Mouse (Mus musculus) regulatory T cell (primary cell): ENCODE data around the gene Paqr3.

Experiments
- in situ Hi-C: fragments of 300-600 bp; cut with MboI, MseI; formaldehyde crosslinking; loops from one replicate; pipeline ENCODE4 v1.15.1; 2025; ENCODE audit warnings: high pct_unique_total_duplicates

The Paqr3 gene

DNA sequence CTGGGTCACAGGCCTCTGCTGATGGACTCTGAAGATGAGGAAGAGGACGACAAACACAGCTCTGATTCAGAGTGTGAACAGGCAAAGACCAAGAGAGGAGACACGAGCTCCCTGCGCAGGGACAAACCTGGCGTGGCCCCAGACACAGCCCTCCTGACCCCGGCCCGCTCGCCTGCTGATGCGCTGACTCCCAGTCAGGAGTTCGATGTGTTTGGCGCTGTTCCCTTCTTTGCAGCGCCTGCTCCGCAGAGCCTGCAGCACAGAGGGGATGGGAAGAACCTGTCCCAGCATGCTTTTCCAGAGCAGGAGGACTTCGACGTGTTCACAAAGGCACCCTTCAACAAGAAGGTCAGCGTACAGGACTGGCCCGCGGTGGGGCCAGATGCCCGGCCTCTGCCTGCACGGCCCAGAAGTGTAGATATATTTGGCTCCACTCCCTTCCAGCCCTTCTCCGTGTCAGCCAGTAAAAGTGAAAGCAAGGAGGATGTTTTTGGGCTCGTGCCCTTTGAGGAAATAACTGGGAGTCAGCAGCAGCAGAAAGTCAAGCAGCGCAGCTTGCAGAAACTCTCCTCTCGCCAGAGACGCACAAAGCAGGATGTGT is 24.3 kb downstream of the Paqr3 start:
- in situ Hi-C loops, result no loop called here

DNA sequence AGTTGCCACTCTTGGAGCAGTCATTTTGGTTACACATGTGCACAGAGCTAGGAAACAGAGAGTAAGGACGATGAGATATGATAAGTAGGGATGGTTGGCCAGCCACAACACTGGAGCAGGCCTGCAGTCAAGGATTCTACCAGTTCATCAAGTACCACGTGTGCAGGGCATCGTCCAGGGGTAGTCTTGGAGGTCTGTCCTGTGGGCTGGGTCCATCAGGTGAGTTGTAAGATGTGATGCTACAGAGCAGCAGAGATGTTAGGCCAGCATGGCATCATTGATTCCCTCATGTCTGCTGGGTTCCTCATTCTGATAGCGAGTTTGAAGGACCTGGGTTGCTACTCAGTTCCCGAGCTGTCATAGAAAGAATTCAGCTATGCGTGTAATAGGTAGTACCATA is 26.3 kb downstream of the Paqr3 start:
- in situ Hi-C loops, result no loop called here

DNA sequence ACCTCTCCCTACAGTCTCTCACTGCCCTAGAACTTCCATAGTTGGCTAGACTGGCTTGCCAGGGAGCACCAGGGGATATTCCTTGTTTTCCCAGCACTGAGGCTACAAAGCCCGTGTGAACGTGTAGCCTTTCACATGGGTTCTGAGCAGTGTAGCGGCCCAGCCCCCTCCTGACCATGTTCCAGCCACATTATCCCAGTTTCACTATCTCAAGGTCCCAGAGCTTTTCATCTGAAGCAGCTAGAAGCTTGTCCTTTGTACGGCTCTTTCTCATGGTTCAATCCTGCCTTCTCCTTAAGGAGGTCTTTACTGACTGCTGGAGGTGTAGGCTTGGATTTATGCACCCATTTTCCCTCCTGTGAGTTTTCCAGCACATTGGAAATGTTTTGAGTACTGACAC is 26.9 kb downstream of the Paqr3 start:
- in situ Hi-C loops, result no loop called here

DNA sequence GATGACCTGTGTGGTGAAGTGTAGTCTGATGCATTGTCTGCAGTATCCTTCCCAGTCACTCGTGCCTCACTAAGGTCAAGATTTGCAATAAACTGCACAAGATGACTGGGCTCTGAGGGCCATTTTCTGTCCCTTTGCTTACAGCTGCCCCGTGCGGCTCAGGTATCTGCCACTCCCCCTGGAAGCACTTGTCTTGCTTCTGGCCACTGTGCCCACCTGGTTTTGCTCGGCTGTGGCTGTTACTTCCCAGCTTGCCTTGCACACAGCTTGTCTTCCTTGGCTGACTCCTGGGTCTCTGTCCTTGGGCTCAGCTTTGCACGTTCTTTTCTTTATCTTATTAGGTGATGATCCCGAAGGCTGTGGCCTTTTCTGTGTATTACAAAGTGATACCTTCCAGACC is 27.7 kb downstream of the Paqr3 start:
- in situ Hi-C loops, result no loop called here

DNA sequence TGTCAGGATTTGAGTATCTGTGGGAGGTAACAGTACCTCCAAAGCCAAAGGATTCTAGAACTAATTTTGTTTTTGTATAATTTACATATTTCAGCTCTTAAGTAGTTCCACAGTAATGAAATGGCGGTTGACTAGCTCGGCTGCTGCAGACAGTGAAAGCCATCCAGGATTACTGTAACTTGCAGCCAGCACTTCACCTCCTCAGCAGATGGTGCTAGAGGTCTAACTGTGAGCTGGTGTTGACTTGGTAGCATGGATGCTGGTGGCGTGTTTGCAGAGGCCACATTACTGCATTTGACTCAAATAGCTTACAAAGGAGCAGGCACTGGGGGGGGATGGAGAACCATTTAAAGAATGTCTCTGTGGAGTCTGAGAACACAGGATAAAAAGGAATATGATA is 29.9 kb downstream of the Paqr3 start:
- in situ Hi-C loops, result no loop called here

DNA sequence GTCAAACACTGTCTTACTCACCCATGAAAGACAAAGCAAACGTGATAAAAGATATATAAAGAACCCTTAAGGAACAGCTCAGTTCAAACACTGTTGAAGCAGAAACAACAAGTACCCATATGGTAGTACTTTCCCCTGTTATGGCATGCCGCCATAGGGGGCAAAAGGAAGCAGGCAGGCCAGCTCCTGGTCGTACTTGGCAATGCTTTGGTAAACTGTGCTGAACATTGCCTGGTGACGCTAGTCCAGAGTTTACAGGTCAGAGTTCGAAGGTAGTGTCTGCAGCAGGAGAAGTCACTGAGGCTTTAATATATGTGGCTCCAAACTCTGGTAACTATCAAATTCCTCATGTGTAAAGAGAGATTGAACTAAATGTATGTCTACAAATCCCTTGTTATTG is 32.8 kb downstream of the Paqr3 start:
- in situ Hi-C loops, result no loop called here

DNA sequence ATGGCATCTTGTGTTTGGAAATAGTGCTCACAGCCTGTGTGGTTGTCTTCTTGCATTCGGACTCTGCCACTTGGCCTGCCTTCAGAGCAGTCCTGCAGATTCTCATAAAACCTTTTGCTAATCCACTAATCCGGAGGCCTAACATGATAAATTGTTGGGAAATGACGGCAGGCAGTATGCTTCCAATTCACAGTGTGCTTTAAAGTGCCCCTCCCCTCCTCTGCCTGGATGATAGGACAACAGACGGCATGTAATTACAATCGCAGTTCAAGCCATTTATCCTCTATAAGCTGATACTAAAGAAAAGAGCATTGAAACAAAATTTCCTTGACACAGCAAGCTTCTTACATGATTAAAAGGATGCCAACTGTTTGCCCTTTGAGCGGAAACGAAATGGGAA is 33.7 kb downstream of the Paqr3 start:
- in situ Hi-C loops, result no loop called here

DNA sequence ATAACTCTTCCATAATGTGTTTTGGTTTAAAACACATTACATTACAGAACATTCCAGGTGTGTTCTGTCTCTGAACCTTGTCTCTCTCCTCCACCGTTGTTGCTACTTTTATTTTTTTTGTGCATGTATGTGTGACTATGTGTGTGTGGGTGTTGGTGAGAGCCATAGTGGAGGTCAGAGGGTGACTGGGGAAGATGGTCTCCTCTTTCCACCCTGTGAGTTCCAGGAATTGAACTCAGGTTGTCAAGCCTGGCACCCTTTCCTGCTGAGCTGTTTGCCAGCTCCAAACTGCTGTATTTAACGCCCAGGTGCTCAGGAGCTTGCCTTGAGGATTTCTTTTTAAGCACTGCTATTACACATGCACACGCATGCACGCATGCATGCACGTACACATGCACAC is 35.2 kb downstream of the Paqr3 start:
- in situ Hi-C loops, result no loop called here

DNA sequence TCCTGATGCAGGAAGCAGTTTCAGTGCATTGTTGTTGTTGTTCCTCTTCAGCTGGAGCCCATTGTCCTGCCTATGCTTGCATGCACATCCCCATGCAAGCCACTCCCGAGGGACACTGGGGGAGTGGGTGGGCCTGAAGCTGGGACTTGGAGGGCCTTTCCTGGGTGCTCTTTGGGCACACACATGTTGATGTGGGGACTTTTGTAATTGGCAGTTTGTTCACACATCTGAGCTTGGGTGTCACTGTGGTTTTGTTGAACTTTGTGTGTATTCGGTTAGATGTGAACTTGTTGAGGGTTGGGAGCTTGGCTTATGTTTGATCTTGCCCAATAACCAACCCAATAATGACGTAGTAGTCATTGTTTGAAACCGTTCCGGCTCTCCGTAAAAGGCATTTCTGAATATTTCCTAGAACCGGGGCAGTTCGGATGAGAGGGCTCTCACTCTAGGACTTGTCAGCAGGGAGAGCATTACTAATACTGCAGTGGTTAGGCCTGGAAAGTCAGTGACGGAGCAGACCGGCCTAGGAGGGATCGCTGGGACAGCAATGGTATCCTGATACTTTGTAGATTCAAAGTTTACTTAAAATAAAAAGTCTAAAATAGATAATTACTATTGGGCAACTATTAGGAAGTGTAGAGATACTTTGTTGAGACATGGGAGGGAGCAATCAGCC is 35.8 kb downstream of the Paqr3 start:
- in situ Hi-C loops, result no loop called here

DNA sequence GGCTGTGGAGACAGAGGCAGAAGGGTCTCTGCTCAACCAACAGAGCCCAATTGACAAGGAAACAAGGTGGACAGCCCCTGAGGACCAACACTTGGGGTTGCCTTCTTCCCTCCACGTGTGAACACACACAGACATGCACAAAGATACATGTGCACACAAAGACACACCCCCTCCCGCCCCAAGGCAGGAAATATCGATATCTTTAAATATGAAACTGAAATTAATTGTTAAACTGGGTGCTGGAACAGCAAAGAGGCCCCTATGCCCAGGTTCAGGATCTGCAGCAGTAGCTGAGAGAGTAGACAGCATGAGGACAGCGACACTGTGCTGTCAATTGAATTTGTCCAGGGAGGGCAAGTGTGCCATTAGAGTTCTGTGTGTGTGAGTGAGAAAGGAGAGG is 45.6 kb downstream of the Paqr3 start:
- in situ Hi-C loops, result no loop called here

DNA sequence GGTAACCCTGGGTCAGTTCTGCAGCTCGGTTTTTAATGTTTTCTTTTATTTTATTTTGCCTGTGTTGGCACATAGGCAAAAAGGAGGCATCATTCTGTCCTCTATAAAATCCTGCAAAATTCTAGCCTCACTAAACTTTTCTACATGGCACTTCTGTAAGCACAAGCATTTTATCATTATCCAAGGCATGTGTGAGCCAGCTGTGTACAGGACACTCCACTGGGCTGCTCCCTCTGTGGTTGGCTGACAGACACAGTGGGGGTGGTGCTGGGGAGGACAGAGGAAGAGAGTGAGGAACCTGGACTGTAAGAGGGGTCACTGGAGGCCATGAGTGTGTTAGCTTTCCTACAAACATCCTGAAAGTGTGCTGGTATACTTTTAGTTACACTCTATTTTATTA is 49.4 kb downstream of the Paqr3 start:
- in situ Hi-C loops, result no loop called here

DNA sequence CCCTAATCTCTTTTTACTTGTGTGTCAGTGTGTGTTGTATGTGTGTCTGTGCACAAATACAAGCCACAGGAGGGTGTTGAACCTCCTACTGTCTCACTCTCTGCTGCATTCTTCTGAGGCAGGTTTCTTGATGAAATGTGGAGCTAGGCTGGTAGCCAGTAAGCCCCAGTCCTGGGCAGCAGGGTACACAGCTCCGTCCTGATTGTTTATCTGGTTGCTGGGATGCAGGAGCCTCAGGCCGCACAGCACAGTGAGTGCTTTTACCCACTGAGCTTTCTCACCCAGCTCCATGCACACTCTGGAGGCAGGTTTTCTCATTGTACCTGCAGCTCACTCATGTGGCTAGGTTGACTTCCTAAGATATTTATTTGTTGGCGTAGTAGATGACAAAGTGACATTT is 50.5 kb downstream of the Paqr3 start:
- in situ Hi-C loops, result no loop called here

DNA sequence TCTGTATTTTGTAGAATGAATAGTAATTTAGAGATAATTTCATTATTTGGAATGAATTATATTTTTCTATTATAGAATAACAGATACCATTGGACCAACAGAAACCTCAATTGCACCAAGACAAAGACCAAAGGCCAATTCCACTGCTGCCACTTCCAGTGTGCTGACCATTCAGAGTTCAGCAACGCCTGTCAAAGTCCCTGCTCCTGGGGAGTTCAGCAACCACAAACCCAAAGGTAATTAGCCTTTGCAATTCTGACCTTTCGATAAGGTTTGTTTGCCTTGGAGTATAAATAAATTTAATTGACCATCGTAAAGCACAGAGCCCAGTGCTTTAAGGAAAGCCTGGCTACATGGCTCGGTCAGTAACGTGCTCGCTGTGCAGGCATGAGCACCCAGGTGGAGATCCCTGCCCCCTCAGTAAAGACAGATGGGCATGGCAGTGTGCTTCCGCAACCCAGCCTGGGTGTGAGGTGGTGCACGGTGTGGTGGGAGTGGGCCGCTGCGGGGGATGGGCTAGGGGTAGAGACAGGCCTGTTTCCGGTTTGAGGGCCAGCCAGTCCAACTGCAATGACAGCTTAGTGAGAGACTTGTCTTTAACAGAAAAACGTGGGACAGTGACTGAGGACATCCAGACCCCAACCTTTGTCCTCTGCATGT is 54.5 kb downstream of the Paqr3 start:
- in situ Hi-C loops, result loop anchor here (10.0 kb wide), 1 partner anchor 142 kb away; no protein-coding TSS in a partner anchor

DNA sequence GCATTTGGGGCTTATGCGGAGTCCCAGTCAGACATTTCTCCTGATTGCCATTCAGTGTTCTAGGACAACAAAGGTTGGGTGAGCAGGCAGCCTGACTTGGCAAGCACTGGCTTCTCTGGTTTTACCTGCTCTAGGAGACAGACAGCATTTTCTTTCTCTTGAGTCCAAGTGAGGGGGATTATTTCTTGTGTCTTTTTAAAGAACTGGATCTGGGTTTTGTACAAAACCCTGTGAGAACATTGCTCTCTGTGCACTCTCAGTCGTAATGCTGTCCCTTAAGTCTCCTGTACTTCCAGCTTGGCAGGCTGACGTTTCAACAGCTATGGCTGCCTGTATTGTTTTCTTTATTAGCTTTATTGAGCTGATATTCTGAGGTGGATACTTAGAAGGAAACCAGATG is 55.0 kb downstream of the Paqr3 start:
- in situ Hi-C loops, result loop anchor here (10.0 kb wide), 1 partner anchor 142 kb away; no protein-coding TSS in a partner anchor

DNA sequence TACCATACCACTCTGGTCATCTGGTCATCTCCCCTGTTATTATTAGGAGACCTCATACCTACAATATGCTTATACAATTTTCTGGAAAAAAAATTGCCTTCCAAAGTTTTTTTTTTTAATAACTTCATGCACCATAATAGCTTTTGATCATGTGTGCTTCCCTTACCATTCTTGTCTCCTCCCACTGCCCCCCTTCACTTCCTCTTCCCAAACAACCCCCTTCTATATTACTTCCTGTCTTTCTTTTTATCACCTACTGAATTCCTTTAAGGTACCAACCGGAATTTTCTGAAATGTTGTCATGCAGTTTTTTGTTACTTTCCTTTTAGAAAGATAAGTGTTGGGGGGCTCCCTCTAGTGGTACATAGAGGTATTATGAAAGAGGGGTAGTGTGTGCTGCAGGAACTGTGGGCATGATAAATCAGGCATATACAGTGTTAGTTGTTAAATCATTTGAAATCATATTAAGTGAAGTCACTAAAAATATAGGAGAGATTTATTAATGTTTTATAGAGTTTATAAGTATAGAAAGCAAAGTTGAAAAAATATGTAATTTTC is 55.8 kb downstream of the Paqr3 start:
- in situ Hi-C loops, result loop anchor here (10.0 kb wide), 1 partner anchor 141 kb away; no protein-coding TSS in a partner anchor

DNA sequence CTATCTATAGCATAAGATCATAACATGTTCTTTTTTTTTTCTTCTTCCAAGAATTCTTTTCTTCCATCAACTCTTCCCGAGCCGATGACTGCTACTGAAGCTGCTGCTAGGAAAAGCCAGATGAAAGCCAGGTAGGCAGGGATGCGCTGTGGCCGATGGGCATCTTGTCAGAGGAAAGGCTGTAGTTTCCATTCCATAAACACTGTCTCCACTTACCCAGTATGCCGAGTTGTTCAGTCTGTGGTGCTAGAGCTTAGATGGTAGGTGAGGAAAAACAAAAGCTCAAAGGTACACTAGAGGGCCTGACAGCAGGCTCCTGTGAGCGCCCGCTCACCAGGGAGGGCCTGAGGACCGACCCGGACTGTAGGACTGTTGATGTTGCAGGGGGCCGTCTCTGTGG is 56.6 kb downstream of the Paqr3 start:
- in situ Hi-C loops, result loop anchor here (5.0 to 10.0 kb wide), 3 partner anchors 52 to 188 kb away; no protein-coding TSS in a partner anchor

DNA sequence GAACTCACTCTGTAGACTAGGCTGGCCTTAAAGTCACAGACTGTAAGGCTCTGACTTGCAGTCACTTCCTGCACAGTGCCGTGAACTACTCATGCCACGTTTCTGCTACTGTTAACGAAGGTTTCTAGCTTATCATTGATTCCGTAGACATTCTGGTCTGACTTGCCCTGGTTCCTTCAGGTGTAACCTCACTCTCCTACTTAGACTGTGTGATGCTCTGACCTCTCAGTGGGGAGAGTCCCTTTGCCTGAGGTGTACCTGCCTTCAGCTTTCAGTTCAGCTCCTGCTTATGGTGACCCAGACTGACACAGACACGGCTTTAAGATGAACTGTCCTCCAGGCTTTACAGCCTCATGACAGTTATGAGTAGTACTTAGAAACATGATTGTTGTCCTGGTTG is 57.2 kb downstream of the Paqr3 start:
- in situ Hi-C loops, result loop anchor here (5.0 to 10.0 kb wide), 3 partner anchors 52 to 187 kb away; no protein-coding TSS in a partner anchor

DNA sequence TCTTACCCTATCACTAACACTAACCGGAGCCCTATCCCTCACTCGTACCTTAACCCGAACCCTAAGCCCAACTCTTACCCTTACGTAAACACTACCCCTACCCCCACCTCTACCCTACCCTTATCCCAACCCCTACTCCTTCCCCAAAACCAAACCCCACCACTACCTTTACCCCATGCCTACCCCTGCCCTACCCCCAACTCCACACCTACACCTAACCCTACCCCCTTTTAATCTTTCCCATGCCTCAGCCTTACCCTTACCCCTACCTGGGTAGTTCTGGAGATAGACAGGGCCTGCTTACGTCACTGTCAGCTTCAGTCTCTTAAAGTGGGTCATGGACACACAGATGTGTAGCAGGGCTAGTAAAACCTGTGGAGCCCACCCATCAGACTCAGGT is 62.5 kb downstream of the Paqr3 start:
- in situ Hi-C loops, result no loop called here

DNA sequence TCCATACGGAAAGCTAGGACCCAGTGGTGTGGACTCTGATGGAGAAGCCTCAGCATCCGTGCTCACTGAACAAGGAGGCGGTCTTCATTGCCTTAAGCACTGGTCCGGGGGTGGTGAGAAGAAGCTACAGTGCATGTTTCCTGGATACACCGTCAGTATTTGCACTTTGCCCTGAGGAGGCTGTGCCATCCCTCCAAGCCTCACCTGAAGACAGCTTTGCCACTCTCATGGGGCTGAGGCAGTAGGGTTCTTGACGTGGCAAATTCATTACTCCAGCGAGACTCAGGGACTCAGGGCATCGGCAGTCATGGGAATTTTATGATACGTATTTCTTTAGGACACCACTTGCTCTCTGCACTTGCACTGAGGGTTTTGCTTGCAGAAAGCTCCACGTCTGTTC is 64.7 kb downstream of the Paqr3 start:
- in situ Hi-C loops, result no loop called here

DNA sequence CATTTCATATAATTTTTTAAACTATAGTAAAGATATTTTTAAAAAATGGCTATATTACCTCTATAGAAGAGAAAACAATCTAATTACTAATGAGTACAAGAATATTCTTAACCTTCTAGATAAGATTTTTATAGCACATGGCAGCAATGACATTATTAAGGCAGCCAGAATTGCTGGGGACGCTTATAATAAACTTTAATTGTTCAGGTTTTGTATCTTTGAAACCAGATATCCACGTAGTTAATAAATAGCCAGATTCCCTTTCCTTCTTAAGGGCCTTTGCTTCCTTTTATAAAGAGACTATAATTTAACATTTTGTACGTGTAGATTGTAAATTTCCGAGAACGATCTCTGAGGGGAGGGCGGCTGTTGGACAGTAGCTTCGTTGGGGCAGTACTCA is 66.1 kb downstream of the Paqr3 start:
- in situ Hi-C loops, result no loop called here
